Mouse (Mus musculus) T-cell, adult 2 months (primary cell): Measurements from ENCODE around the gene Tnnt3.

Source experiments
- DNase-seq: peaks from one replicate; pipeline ENCODE4 v3.0.0; 2022; ENCODE audit warnings: low spot score

Gene Tnnt3

DNA sequence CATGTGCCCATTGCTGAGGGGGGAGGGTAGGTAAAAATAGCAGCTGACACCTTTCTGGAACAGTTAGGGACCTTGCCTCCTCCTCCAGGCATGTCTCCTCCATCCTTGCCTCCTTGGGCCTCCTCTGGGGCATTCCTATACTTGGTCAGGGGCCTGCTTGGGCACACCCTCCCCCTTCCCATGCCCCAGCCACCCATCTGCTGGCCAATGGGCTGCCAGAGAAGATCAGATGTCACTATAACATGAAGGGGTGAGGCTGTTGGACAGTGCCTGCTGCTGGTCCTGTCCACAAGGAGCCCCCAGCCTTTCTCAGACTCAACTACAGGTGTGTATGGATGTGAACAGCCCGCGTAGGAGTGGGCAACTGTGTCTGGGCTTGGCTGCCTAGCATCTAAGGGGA is at the start of gene Tnnt3:
Gene Tnnt3, plus strand, starts transcription at position 262 of the 400 bp plus-strand sequence.
- no peak for DNase-seq

DNA sequence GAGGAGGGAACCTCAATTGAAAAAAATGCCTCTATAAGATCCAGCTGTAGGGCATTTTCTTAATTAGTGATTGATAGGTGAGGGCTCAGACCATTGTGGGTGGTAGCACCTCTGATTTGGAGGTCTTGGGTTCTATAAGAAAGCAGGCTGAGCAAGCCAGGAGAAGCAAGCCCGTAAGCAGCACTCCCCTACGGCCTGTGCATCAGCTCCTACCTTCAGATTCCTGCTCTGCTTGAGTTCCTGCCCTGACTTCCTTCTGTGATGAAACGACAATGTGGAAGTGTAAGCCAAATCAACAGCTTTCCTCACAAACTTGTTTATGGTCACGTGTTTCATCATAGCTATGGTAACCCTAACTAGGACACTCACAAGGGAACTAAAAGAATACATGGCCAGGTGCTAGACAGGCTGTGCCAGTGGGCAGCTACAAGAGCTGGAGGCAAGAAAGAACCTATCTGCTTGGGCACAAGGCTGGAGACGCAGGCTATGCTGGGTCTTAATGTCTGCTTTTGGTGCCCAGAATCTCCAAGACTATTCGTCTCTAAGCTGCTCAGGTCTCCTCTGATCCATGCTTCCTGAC is 49.5 kb upstream of the Tnnt3 start:
- no peak for DNase-seq

DNA sequence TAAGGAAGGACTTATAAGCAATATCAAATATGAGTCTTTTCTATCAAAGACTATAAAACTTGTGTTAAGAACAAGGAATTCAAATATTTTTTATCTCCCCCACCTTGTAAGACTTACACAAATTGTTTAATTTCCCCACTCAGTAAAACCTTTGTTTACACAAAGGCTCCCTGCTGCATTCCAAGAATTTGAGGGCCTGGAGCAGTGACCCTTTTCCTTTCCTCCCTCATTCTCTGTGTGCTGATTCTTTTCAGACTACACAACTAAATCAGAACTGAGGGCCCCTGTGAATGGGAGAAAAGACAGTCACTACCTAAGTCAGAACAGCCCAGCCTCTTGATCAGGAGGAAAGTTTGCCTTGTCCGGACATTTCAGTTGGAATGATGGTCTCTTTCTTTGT is 43.9 kb upstream of the Tnnt3 start:
- DNase-seq = no peak

DNA sequence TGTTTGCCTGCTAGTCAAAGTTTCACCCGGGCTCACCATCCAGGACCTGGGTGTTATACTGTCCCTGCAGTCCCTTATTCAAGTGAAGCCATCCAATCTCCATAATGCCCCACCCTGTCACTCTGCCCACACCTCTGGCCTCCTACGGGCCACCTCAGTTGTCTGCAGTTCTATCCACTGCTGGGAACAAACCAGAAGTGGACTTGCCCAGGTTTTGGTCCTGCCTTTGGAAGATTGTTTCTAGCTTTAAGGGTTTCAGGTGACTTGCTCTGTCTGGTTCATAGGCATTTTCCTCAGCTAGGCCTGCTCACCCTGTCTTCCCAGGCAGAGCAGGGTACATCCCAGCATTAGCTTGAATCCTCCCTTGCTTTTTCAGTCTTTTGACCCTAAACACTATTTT is 43.4 kb upstream of the Tnnt3 start:
- no peak for DNase-seq

DNA sequence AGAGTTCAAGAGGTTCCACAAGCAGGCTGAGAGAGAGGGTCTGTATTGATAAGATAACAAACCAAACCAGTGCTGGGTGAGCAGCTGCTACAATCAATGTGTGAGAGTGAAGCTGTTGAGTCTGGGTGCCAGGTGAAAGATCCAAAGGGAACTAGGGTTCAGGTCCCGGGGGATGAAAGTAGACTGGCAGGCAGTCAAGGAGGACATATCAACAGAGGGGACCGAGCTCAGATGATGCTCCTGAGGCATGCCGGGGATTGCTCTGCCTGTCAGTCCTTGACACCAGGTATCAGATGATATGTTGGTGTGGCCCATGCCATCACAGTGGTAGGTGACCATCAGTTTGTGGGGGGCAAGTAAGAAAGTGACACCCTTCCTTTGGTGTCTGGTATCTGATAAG is 41.8 kb upstream of the Tnnt3 start:
- DNase-seq = no peak

DNA sequence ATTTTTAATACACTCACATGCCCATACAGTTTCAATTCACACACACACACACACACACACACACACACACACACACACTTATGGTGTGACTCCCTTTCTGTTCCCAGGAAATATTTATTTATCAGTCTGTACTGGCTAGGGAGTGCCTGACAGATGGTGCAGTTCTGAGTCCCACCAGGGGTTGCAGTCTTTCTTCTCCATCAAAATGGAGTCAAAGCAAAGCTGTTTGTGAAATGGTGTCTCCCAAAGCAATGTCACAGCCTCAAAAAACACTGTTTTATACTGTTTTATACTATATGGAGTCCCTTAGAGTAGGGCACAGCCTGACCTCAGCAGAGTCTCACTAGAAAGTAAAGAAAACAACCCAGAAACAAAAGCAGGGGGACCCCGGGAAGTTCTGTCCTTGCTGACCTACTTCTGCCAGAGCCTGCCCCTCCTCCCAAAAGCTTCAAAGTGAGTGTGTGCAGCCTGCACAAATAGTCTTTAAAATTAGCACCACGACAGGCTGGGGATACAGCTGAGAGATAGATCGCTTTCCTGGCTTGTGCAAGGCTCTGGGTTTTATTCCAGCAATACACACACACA is 41.3 kb upstream of the Tnnt3 start:
- no peak for DNase-seq

DNA sequence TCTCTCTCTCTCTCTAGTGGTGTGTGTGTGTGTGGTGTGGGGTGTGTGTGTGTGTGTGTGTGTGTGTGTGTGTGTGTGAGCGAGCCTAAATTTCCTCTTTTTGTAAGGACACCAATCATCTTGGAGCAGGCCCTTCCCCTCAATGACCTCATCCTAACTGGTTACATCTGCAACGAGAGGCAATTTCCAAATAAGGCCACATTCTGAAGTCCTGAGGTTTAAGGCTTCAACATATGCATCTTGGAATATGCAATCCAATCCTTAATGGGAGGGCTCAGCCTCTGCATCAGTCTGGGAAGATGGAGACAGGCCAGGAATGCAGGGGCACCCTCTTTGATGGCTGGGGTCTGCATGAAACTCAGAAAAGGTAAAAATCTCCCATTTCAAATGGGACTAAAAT is 40.6 kb upstream of the Tnnt3 start:
- no peak for DNase-seq

DNA sequence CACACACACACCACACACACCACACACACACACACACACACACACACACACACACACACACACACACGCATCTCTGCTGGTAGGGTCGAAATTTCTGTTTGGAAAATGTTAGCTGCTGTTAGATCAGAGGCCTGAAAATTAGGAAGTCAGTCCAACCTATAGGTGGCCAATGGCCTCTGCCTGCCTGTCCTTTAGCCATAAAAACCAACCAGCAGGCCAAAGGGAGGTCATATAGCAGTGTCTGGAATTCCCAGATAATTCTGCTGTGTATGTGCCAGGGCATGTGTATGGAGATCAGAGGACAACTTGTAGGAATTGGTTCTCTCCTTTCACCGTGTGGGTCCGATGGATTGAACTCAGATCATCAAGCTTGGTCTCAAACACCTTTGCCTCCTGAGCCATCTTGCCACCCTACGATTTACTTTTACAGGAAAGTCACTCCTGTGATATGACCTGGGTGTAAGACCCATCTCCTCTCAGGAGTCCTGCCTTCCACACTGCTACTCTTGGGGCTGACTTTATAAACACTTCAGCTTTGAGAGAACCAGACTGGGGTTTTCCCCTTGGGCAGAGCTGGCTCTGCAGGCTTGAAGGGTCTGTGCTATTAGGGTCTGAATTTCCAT is 39.8 kb upstream of the Tnnt3 start:
- no peak for DNase-seq

DNA sequence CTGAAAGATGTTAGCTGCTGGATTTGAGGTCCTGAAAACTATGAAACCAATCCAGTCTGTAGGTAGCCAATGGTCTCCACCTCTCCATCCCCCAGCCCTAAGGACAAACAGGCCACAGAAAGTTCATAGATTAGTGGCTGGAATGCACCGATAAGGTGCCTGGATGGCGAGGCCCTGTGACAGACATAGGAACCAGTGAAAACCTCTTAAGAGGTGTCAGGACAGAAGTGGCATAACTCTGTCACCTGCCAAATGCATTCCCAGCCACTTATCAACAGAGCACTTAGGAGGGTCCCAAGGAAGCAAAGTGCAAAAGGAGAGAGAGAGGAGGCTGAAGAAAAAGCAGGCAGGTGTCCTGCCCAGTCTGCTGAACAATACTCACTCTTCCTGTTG is 39.3 kb upstream of the Tnnt3 start:
- DNase-seq = no peak

DNA sequence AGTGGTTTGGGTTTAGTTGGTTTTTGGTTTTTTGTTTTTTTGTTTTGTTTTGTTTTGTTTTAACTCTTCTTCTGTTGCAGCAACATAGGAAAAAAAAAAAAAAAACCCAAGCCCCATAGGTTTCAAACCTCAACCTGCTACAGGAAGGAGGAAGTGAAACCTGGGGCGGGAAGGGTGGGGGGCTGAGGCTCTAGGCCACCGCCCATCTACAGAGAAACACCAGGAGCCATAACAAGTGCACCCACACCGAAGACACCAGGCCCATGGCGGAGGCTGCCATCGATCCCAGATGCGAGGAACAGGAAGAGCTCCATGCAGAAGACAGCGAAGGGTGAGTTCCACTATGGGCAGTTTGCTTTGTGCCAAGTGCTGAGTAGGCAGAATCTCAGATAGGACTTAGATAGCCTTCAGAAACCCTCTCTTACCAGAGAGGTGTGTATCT is 38.0 kb upstream of the Tnnt3 start, which contains the start of gene Lsp1:
Gene Lsp1, plus strand, starts transcription at position 174 of the 442 bp plus-strand sequence.
- DNase-seq = no peak

DNA sequence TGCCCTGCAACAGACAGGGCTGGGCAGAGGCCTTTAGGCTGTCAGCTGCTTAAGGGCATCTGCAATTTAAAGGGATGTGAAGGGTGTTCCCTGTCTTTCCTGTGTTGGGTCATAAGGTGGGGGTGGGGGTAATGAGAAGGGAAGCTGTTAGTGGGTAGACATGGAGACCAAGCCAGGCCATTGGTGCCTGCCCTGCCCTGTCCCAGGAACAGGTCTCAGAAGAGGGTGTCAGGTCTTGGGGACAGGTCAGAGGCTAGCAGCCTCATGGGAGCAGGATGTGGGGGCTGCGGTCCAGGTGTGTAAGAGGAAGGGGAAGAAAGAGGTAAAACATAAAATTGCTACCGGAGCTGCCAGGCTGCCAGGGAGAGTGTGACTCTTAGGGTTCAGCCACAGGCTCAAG is 37.2 kb upstream of the Tnnt3 start:
- peak; percentile 57 for DNase-seq

DNA sequence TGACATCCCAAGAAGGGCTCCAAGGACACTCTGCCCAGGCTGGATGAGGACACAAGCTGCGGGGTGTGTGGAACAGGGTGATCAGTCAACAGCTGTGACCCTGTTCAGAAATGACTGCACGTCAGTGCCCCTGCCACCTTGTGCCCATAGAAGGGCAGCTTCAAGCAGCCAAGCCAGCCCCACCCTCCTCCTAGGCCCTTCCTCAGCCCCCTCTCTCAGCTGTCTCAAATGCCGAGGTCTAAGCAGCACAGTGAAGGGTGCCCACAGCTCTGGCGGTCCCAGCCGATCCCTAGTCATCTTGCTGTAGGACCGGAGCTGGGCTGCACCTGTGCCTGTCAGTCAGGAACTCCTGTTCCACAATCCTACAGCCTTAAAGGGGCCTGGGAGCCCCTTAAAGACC is 36.4 kb upstream of the Tnnt3 start:
- DNase-seq = no peak

DNA sequence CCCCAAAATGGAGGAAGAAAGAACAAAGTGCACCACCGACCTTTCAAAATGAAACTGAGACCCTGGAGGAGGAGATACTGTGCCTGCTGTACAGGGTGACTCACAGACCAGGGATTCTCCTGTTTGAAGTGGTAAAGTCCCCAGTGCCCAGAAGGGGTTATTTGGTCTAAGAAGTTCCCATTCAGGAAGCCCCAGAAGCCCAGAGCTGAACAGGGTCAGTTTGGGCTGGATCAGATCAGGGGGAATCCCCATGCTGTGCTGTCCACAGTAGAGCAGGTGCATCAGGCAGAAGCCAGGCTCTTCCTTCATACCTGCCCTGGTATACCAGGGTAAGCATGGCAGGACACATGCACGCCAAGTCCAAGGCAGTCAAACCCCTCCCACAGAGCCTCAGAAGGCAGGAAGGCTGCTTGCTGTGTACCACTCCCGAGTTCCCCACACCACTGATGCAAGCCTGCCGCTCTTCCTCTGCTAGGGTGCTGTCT is 36.0 kb upstream of the Tnnt3 start:
- no peak for DNase-seq

DNA sequence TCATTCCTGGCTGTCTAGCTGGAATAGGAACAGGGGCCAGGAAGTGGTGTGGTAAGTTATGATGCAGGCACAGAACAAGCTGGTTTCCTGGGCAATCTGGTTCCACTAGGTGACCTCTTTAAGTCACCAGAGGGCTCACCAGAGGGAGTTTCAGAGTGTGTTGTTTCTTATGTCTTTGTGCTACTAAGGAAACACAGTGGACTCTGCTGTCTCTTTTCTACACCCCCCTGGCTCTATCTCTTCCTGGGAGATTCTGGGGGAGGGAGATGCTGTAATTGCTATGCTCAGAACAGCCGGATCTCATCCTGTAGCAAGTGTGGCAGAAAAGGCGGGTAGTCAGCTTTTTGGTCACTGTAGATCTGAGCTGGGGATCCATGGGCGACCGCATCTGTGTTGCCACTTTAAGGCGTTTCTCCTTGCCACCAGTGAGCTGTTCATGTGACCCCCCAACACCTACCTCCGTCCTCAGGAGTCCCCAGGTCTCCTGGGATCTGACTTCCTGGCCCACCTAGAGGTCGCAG is 28.4 kb upstream of the Tnnt3 start:
- no peak for DNase-seq

DNA sequence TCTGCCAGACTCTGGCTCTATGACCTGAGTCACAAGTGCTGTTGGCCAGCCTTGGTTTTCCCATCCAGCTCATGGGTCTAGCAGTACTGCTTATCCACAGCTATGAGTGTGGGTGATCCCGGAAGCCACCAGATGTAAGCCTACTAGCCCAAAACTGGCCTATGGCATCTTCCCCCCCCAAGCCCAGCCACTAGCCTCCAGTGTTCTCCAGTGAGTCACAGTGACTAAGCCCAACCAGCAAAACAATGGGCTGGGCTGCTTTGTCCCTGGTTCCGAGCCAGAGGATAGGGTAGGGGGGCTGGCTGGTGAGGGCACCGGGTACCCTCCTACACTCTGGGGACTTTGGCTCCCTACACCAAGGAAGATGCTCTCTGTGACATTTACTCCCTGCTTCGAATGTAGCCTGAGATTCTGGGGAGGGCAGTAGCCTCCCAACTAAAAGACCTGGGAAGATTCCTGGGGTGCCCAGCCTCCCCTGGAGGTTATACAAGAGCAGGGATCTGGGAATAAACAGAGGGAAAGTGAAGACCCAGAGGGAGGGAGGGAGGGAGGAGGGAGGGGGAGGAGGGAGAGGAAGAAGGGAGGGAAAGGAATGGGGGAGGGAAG is 27.7 kb upstream of the Tnnt3 start:
- DNase-seq = no peak

DNA sequence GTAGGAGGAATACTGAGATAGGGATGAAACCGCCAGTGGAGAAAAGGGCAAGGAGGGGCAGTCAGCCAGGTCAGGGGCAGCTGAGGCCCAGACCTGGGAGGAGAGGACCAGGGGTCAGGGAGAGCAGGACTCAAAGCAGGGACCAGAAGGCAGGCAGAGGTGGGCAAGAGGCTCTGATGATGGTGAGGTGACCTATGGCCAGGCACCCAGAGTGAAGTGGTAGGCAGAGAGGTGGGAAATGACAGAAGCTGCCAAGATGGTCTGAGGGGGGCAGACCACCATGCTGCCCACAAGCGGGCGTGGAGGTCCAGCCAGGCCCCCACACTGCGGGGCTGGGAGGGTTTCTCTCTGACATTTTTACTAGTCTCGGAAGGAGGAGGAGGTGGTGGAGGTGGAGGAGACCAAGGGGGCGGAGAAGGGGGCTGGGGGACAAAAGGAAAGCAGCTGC is 27.2 kb upstream of the Tnnt3 start:
- no peak for DNase-seq

DNA sequence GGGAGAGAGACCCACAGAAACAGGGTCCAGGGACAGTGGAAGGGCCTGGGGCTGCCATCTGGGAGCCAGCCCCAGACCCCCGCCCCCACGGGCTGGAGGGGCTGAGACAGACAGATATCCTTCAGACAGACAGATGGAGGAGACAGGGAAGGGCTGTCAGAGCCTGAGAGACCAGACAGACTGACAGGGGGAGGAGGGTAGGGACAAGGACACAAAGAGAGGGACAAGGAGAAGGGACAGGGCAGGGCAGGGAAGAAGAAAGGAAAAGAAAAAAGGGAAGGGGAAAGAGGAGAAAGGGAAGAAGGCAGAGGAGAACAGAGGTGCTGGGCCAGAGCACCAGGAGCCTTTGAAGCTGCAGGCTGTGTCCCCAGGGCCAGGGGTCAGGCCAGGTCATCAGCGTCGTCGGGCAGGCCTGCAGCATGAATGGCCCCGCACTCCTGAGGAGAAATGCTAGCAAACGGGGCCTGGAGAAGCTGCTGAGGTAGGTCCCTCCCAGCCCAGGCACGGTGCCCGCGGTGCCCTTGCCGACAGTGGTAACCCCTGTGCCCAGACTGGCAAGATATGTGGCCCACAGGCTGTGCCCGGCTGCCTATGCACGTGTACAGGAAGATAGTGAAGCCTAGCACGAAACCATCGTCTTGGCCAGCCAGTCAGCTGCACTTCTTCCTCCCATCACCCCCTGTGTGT is 26.6 kb upstream of the Tnnt3 start:
- no peak for DNase-seq

DNA sequence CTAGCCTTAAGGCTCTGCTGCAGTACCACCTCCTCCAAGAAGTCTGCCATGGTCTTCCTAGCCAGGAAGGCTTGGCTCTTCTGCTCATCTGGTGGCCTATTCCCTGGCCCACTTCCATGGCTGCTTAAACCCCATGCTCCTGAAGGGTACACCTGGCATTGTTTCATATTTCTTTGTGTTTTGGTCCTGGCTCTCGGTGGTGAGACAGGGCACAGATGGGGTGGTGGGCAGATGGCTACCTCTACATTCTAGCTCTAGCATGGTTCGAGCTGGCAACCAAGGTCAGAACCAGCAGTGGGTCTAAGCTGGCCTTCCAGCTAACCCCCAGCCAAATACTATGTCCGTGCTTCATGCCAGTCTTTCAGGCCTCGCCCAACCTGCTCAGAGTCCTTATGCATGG is 25.7 kb upstream of the Tnnt3 start:
- no peak for DNase-seq

DNA sequence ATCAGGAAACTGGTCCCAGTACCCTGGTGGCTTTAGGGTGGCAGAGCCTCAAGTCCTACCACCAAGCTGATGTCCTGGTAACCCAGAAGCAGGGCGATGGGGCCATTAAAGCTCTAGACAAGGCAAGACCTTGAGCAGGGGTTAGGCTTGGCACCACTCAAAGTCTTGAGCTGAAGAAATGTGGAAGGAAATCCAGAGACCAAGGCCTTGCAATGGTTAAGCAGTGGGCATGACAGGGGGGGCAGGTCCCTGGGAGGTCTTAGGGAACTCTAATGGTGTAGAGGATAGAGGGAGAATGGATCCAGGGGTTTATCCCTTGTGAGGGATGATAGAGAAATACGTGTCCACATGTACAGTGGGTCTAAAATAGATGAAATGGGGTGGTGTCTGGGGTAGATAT is 25.2 kb upstream of the Tnnt3 start:
- no peak for DNase-seq

DNA sequence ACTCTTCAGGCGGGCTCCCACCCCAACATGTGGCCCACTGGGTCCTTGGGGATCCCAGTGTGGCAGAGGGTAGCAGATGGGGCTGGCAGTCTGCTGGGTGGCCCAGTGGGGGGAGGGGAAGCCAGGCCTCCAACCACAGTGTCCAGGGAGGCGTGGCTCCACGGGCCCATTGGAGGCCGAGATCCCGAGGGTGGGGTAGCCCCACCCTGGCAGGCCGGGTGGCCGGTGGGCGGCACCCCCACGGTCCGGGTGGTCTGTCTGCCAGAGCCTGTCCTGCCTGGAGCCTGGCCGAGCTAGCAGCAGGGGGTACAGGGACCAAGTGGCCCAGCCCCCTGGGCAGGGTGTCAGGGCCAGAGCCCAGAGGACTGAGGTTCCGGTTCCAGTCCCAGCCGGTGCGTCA is 23.8 kb upstream of the Tnnt3 start:
- no peak for DNase-seq

DNA sequence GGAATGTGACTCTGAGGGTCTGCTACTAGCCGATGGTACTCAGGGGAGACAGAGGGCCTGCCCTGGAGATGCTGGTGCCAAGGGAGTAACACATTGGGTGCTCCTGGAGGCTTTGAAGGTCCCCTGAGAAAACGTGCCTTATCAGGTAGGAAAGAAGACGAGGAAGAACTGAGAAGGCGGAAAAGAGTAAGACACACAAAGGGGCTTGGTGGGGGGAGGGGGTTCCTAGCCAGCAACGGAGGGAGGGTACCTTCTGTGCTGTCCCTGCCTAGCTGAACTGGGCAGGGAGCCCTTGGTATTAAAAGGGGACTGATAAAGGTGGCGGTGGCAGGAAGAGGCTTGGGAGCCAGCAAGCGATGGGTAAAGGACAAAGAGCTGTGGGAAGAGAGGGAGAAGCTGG is 23.0 kb upstream of the Tnnt3 start:
- no peak for DNase-seq

DNA sequence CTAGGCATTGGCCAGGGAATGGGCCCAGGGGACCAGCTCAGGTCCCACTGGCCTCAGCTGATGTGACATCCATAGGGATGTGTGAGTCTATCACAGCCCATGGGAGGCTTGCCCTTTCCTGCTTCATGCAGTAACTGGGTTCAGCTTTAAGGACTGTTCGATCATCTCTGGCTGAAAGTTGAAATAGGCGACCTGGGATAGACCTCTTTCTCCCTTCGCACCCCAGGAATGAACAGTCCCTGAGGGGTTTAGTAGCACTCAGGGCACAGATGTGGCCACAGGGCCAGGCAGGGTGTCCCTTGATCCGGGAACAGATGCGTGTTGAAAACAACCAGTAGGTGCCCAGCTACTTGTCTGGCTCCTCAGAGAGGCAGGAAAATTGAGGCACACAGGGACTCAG is 22.4 kb upstream of the Tnnt3 start:
- no peak for DNase-seq
